Comparison of ENCODE assay signal across 24 mouse cellular contexts in the genomic region with DNA sequence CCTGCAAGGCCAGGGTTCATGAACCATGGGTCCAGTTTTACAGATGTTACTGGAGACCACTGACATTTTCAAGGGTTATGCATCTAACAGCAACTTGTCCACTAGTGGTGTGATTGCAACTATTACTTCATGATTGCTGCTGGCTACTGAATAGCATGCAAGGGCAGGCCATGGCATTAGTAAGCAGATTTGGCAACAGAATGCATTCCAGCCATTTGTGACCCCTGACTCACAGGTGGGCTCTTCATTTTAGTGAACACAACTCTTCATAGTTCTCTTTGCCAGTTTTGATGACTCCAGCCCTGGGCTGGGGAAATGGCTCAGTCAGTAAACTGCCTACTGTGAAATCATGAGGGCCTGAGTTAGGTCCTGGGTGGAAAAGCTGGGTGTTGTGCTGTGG.
A peak's percentile ranks its signal among the peaks of the same experiment; 100 is the strongest.
DNase-seq lines count a peak whose midpoint lies in the region; TF ChIP-seq lines count a peak whose summit lies in the region.
"Had no signal": no experiment of that assay in that cellular context is flagged by ENCODE, and none has a peak within 500 bp of the region (broad histone marks: within the 10 kb centered on the region; RNA-seq: fewer than 3 reads in every experiment).

No protein-coding gene starts in this region.

- peak overlapping the region; percentile 82 for H3K27ac ChIP-seq in embryonic fibroblast, embryonic 13.5 days (ENCODE audit: insufficient read depth, low read length)
- H3K27ac ChIP-seq: heart, adult 2 months; heart, embryonic 10.5 days; heart, embryonic 13.5 days; hindbrain, embryonic 14.5 days; hindbrain, postnatal 0 days had no signal

- peaks cover 7% of the 10 kb centered on the region for H3K4me1 ChIP-seq in embryonic fibroblast, embryonic 13.5 days (ENCODE audit: control insufficient read depth, insufficient read depth, low read length)
- H3K4me1 ChIP-seq in lung, adult 2 months (ENCODE audit: control insufficient read depth, insufficient read depth, low read length) = no peaks in the 10 kb centered on the region
- H3K4me1 ChIP-seq: heart, embryonic 10.5 days; heart, embryonic 13.5 days had no signal

- peak; percentile 78 for DNase-seq in 3134 (ENCODE audit: extremely low read depth, insufficient read length, low spot score)
- peak; percentile 94 for DNase-seq in 3T3-L1 (ENCODE audit: low read depth, low spot score)
- DNase-seq in NIH3T3 (ENCODE audit: low read depth) = peak; percentile 68
- DNase-seq in lung, adult 2 months = no peak
- DNase-seq in cerebellum, postnatal 4 days (ENCODE audit: low spot score in 2 of 2) = no peak
- no peak for DNase-seq in layer of hippocampus, postnatal 10 days (ENCODE audit: low spot score in 2 of 2)
- DNase-seq: adrenal gland, postnatal 10 days; B cell, adult 2 months; cerebellum, adult 11-12 months; cerebellum, adult 8-10 months; cerebellum, postnatal 10 days; cerebellum, postnatal 36 days; forebrain, postnatal 0 days; gastrocnemius, postnatal 36 days; heart, adult 2 months; heart, postnatal 14 days; heart, postnatal 4 days; kidney, adult 18-20 months; kidney, adult 9 months had no signal

- TF ChIP-seq POLR2A in embryonic fibroblast, embryonic 13.5 days (IDR thresholded peaks at IDR 0.05; ENCODE audit: low read depth, low read length) = no peak
- TF ChIP-seq POLR2A in lung, adult 2 months (IDR thresholded peaks at IDR 0.05; ENCODE audit: borderline replicate concordance, extremely low read depth, low read depth, low read length) = no peak

- no peak overlapping the region for H3K4me3 ChIP-seq in embryonic fibroblast, embryonic 13.5 days (ENCODE audit: insufficient read depth, low read length)
- no peak overlapping the region for H3K4me3 ChIP-seq in lung, adult 2 months (replicated peaks; ENCODE audit: extremely low read depth, low read depth, low read length)
- H3K4me3 ChIP-seq: heart, adult 2 months; heart, embryonic 10.5 days; heart, embryonic 13.5 days had no signal

- no peak for TF ChIP-seq CTCF in embryonic fibroblast, embryonic 13.5 days (IDR thresholded peaks at IDR 0.05; ENCODE audit: borderline replicate concordance, insufficient read depth, low read length)
- TF ChIP-seq CTCF in lung, adult 2 months (IDR thresholded peaks at IDR 0.05; ENCODE audit: insufficient read depth, low read length) = no peak

Comparison
In these comparisons a context has a peak if more than half of its experiments do, and no peak if none do; other contexts are left out.
1. DNase-seq: peak in 3134 (single experiment), 3T3-L1 (single experiment) and NIH3T3 (single experiment); none in lung, adult 2 months (single experiment), cerebellum, postnatal 4 days (0 of 2) and layer of hippocampus, postnatal 10 days (0 of 2).